Mouse (Mus musculus): ENCODE measurements around the gene Cdh12. TPM values are rescaled to one million over a fixed set of nuclear protein-coding genes. Genes with fewer than 3 reads are reported as not detected.
A peak's percentile ranks its signal among the peaks of the same experiment; 100 is the strongest.
"Not testable (repeated sequence)": the region's sequence is repeated elsewhere in the genome, so short reads cannot be mapped to it uniquely, and the experiment has no call there.

Gene Cdh12
- polyA plus RNA-seq, 1 experiment from 2014 or later, result 1.2 TPM

- no peak overlapping the region for H3K27ac ChIP-seq (ENCODE audit: low read depth, low read length)
These were observed 218.3 kb downstream of the Cdh12 start for GRCm38 (mm10) chr15:20667350-20667749.

GRCm38 (mm10) chr15:20667989-20668388 lies 218.9 kb downstream of the Cdh12 start:
- no peaks in the 10 kb centered on the region for H3K27me3 ChIP-seq (ENCODE audit: control insufficient read depth, insufficient read depth, low read length)
- no peak overlapping the region for H3K27ac ChIP-seq (ENCODE audit: low read depth, low read length)
- no peak overlapping the region for H3K4me2 ChIP-seq (replicated peaks; ENCODE audit: low read depth, low read length)
- ATAC-seq (ENCODE audit: low FRiP score), result no peak
- no peak overlapping the region for H3K4me3 ChIP-seq (ENCODE audit: low read depth, low read length)
- no peaks in the 10 kb centered on the region for H3K36me3 ChIP-seq (ENCODE audit: control insufficient read depth, insufficient read depth, low read length)
- no peak overlapping the region for H3K9ac ChIP-seq (ENCODE audit: low read depth, low read length)
- WGBS, result 71% methylated on average over 1 of the region's 1 CpGs
- H3K4me1 ChIP-seq (replicated peaks; ENCODE audit: control insufficient read depth, insufficient read depth, low read length), result no peaks in the 10 kb centered on the region
- no peaks in the 10 kb centered on the region for H3K9me3 ChIP-seq (ENCODE audit: control insufficient read depth, low read length)
- no peak for DNase-seq (ENCODE audit: low spot score)

More at GRCm38 (mm10) chr15:20667350-20667749, 218.3 kb downstream of the Cdh12 start:
- Histone ChIP-seq H3K27me3 (ENCODE audit: control insufficient read depth, insufficient read depth, low read length) (no peaks in the 10 kb centered on the region), H3K4me2 (replicated peaks; ENCODE audit: low read depth, low read length) (no peak overlapping the region), H3K9ac (ENCODE audit: low read depth, low read length) (no peak overlapping the region), H3K9me3 (ENCODE audit: control insufficient read depth, low read length) (no peaks in the 10 kb centered on the region), H3K4me1 (replicated peaks; ENCODE audit: control insufficient read depth, insufficient read depth, low read length) (no peaks in the 10 kb centered on the region), H3K36me3 (ENCODE audit: control insufficient read depth, insufficient read depth, low read length) (no peaks in the 10 kb centered on the region), H3K4me3 (ENCODE audit: low read depth, low read length) (no peak overlapping the region)
- DNase-seq (ENCODE audit: low spot score), result no peak
- no peak for ATAC-seq (ENCODE audit: low FRiP score)

GRCm38 (mm10) chr15:20669507-20669906 lies 220.4 kb downstream of the Cdh12 start:
- H3K27ac ChIP-seq (ENCODE audit: low read depth, low read length); H3K27me3 ChIP-seq (ENCODE audit: control insufficient read depth, insufficient read depth, low read length); H3K9me3 ChIP-seq (ENCODE audit: control insufficient read depth, low read length); H3K4me1 ChIP-seq (replicated peaks; ENCODE audit: control insufficient read depth, insufficient read depth, low read length); H3K4me2 ChIP-seq (replicated peaks; ENCODE audit: low read depth, low read length); H3K36me3 ChIP-seq (ENCODE audit: control insufficient read depth, insufficient read depth, low read length); ATAC-seq (ENCODE audit: low FRiP score); H3K9ac ChIP-seq (ENCODE audit: low read depth, low read length); H3K4me3 ChIP-seq (ENCODE audit: low read depth, low read length); DNase-seq (ENCODE audit: low spot score): not testable (repeated sequence)
- WGBS, result 83% methylated on average over 2 of the region's 2 CpGs

GRCm38 (mm10) chr15:20682719-20683118 lies 233.7 kb downstream of the Cdh12 start:
- no peak overlapping the region for H3K9ac ChIP-seq (ENCODE audit: low read depth, low read length)
- DNase-seq (ENCODE audit: low spot score), result no peak
- ATAC-seq (ENCODE audit: low FRiP score), result no peak

GRCm38 (mm10) chr15:20684200-20684599 lies 235.1 kb downstream of the Cdh12 start:
- H3K27me3 ChIP-seq (ENCODE audit: control insufficient read depth, insufficient read depth, low read length), result no peaks in the 10 kb centered on the region
- no peak overlapping the region for H3K9ac ChIP-seq (ENCODE audit: low read depth, low read length)
- H3K36me3 ChIP-seq (ENCODE audit: control insufficient read depth, insufficient read depth, low read length), result no peaks in the 10 kb centered on the region
- H3K9me3 ChIP-seq (ENCODE audit: control insufficient read depth, low read length), result no peaks in the 10 kb centered on the region
- H3K4me3 ChIP-seq (ENCODE audit: low read depth, low read length), result no peak overlapping the region
- H3K4me2 ChIP-seq (replicated peaks; ENCODE audit: low read depth, low read length), result no peak overlapping the region
- ATAC-seq (ENCODE audit: low FRiP score) (0 out of 2 replicates have a peak, but pooled peaks have one; percentile 30), DNase-seq (ENCODE audit: low spot score) (no peak)
- 78% methylated on average over 5 of the region's 5 CpGs for WGBS
- no peak overlapping the region for H3K27ac ChIP-seq (ENCODE audit: low read depth, low read length)
- H3K4me1 ChIP-seq (replicated peaks; ENCODE audit: control insufficient read depth, insufficient read depth, low read length), result no peaks in the 10 kb centered on the region

More at GRCm38 (mm10) chr15:20682719-20683118, 233.7 kb downstream of the Cdh12 start:
- Histone ChIP-seq H3K4me3 (ENCODE audit: low read depth, low read length) (no peak overlapping the region), H3K4me1 (replicated peaks; ENCODE audit: control insufficient read depth, insufficient read depth, low read length) (no peaks in the 10 kb centered on the region), H3K36me3 (ENCODE audit: control insufficient read depth, insufficient read depth, low read length) (no peaks in the 10 kb centered on the region), H3K9me3 (ENCODE audit: control insufficient read depth, low read length) (no peaks in the 10 kb centered on the region), H3K27me3 (ENCODE audit: control insufficient read depth, insufficient read depth, low read length) (no peaks in the 10 kb centered on the region), H3K4me2 (replicated peaks; ENCODE audit: low read depth, low read length) (no peak overlapping the region), H3K27ac (ENCODE audit: low read depth, low read length) (no peak overlapping the region)
- 76% methylated on average over 2 of the region's 2 CpGs for WGBS

GRCm38 (mm10) chr15:20696229-20696628 lies 247.2 kb downstream of the Cdh12 start:
- DNase-seq (ENCODE audit: low spot score), result no peak
- H3K4me3 ChIP-seq (ENCODE audit: low read depth, low read length), result no peak overlapping the region
- WGBS, result 84% methylated on average over 5 of the region's 5 CpGs
- H3K27me3 ChIP-seq (ENCODE audit: control insufficient read depth, insufficient read depth, low read length), result no peaks in the 10 kb centered on the region
- no peak overlapping the region for H3K9ac ChIP-seq (ENCODE audit: low read depth, low read length)
- no peaks in the 10 kb centered on the region for H3K9me3 ChIP-seq (ENCODE audit: control insufficient read depth, low read length)
- no peak overlapping the region for H3K4me2 ChIP-seq (replicated peaks; ENCODE audit: low read depth, low read length)
- no peak for ATAC-seq (ENCODE audit: low FRiP score)
- no peak overlapping the region for H3K27ac ChIP-seq (ENCODE audit: low read depth, low read length)
- H3K36me3 ChIP-seq (ENCODE audit: control insufficient read depth, insufficient read depth, low read length), result no peaks in the 10 kb centered on the region
- H3K4me1 ChIP-seq (replicated peaks; ENCODE audit: control insufficient read depth, insufficient read depth, low read length), result no peaks in the 10 kb centered on the region

GRCm38 (mm10) chr15:20711859-20712258 lies 262.8 kb downstream of the Cdh12 start:
- WGBS, result 85% methylated on average over 4 of the region's 4 CpGs
- Histone ChIP-seq H3K4me1 (replicated peaks; ENCODE audit: control insufficient read depth, insufficient read depth, low read length) (no peaks in the 10 kb centered on the region), H3K36me3 (ENCODE audit: control insufficient read depth, insufficient read depth, low read length) (no peaks in the 10 kb centered on the region), H3K4me2 (replicated peaks; ENCODE audit: low read depth, low read length) (no peak overlapping the region), H3K27me3 (ENCODE audit: control insufficient read depth, insufficient read depth, low read length) (no peaks in the 10 kb centered on the region), H3K9ac (ENCODE audit: low read depth, low read length) (no peak overlapping the region), H3K27ac (ENCODE audit: low read depth, low read length) (no peak overlapping the region), H3K9me3 (ENCODE audit: control insufficient read depth, low read length) (no peaks in the 10 kb centered on the region), H3K4me3 (ENCODE audit: low read depth, low read length) (no peak overlapping the region)
- ATAC-seq (ENCODE audit: low FRiP score), result no peak
- no peak for DNase-seq (ENCODE audit: low spot score)

- H3K4me1 ChIP-seq (replicated peaks; ENCODE audit: control insufficient read depth, insufficient read depth, low read length), result no peaks in the 10 kb centered on the region
- DNase-seq (ENCODE audit: low spot score), result no peak
- H3K36me3 ChIP-seq (ENCODE audit: control insufficient read depth, insufficient read depth, low read length), result no peaks in the 10 kb centered on the region
- H3K4me3 ChIP-seq (ENCODE audit: low read depth, low read length), result no peak overlapping the region
- ATAC-seq (ENCODE audit: low FRiP score), result no peak
- H3K9ac ChIP-seq (ENCODE audit: low read depth, low read length), result no peak overlapping the region
- H3K4me2 ChIP-seq (replicated peaks; ENCODE audit: low read depth, low read length), result no peak overlapping the region
- H3K27me3 ChIP-seq (ENCODE audit: control insufficient read depth, insufficient read depth, low read length), result no peaks in the 10 kb centered on the region
- H3K9me3 ChIP-seq (ENCODE audit: control insufficient read depth, low read length), result no peaks in the 10 kb centered on the region
- H3K27ac ChIP-seq (ENCODE audit: low read depth, low read length), result no peak overlapping the region
These were observed 323.2 kb downstream of the Cdh12 start for GRCm38 (mm10) chr15:20772289-20772688.

GRCm38 (mm10) chr15:20773423-20773822 lies 324.4 kb downstream of the Cdh12 start:
- Histone ChIP-seq H3K9me3 (ENCODE audit: control insufficient read depth, low read length) (no peaks in the 10 kb centered on the region), H3K4me3 (ENCODE audit: low read depth, low read length) (no peak overlapping the region), H3K27me3 (ENCODE audit: control insufficient read depth, insufficient read depth, low read length) (no peaks in the 10 kb centered on the region), H3K4me1 (replicated peaks; ENCODE audit: control insufficient read depth, insufficient read depth, low read length) (no peaks in the 10 kb centered on the region), H3K27ac (ENCODE audit: low read depth, low read length) (no peak overlapping the region), H3K9ac (ENCODE audit: low read depth, low read length) (no peak overlapping the region), H3K4me2 (replicated peaks; ENCODE audit: low read depth, low read length) (no peak overlapping the region), H3K36me3 (ENCODE audit: control insufficient read depth, insufficient read depth, low read length) (no peaks in the 10 kb centered on the region)
- ATAC-seq (ENCODE audit: low FRiP score) (no peak), DNase-seq (ENCODE audit: low spot score) (no peak)
